Mouse (Mus musculus) cerebellum, adult 11 months (tissue): ENCODE measurements around the gene Cemip.
"Not testable (repeated sequence)": the region's sequence is repeated elsewhere in the genome, so short reads cannot be mapped to it uniquely, and the experiment has no call there.

Source experiments
- DNase-seq: peaks from one replicate; pipeline ENCODE4 v3.0.0; 2022

The Cemip gene

GRCm38 (mm10) chr7:84086039-84086829, at the start of gene Cemip:
Cemip (minus strand) TSS chr7:84086502.
- DNase-seq, result peak; percentile 87

- DNase-seq, result no peak
Measured at GRCm38 (mm10) chr7:84132704-84133103, 46.4 kb upstream of the Cemip start.

- DNase-seq, result no peak
Measured at GRCm38 (mm10) chr7:84131736-84132135, 45.4 kb upstream of the Cemip start.

GRCm38 (mm10) chr7:84128661-84129060, 42.4 kb upstream of the Cemip start:
- no peak for DNase-seq

- DNase-seq, result no peak
Measured at GRCm38 (mm10) chr7:84125730-84126129, 39.4 kb upstream of the Cemip start.

GRCm38 (mm10) chr7:84123651-84124050, 37.3 kb upstream of the Cemip start:
- not testable (repeated sequence) for DNase-seq

GRCm38 (mm10) chr7:84121778-84122177, 35.5 kb upstream of the Cemip start:
- no peak for DNase-seq

- no peak for DNase-seq
Measured at GRCm38 (mm10) chr7:84120142-84120760, 33.9 kb upstream of the Cemip start.

GRCm38 (mm10) chr7:84119216-84120105, 33.2 kb upstream of the Cemip start:
- no peak for DNase-seq

- no peak for DNase-seq
Measured at GRCm38 (mm10) chr7:84117543-84118122, 31.3 kb upstream of the Cemip start.

- no peak for DNase-seq
Measured at GRCm38 (mm10) chr7:84116621-84117542, 30.6 kb upstream of the Cemip start.

- DNase-seq, result no peak
Measured at GRCm38 (mm10) chr7:84115385-84115784, 29.1 kb upstream of the Cemip start.

- DNase-seq, result no peak
Measured at GRCm38 (mm10) chr7:84114775-84115174, 28.5 kb upstream of the Cemip start.

GRCm38 (mm10) chr7:84113035-84113390, 26.7 kb upstream of the Cemip start:
- no peak for DNase-seq

GRCm38 (mm10) chr7:84112351-84113034, 26.2 kb upstream of the Cemip start:
- no peak for DNase-seq

- DNase-seq, result no peak
Measured at GRCm38 (mm10) chr7:84111716-84112350, 25.5 kb upstream of the Cemip start.

GRCm38 (mm10) chr7:84106942-84107341, 20.6 kb upstream of the Cemip start:
- no peak for DNase-seq

- no peak for DNase-seq
Measured at GRCm38 (mm10) chr7:84102589-84102988, 16.3 kb upstream of the Cemip start.

- no peak for DNase-seq
Measured at GRCm38 (mm10) chr7:84100672-84101071, 14.4 kb upstream of the Cemip start.

- DNase-seq, result no peak
Measured at GRCm38 (mm10) chr7:84098098-84098497, 11.8 kb upstream of the Cemip start.

GRCm38 (mm10) chr7:84096501-84096900, 10.2 kb upstream of the Cemip start:
- peak; percentile 42 for DNase-seq
